Mouse (Mus musculus) embryonic facial prominence, embryonic 10.5 days (tissue): ENCODE results near the gene Med15. TPM values are rescaled to one million over a fixed set of nuclear protein-coding genes. Genes with fewer than 3 reads are reported as not detected.
A peak's percentile ranks its signal among the peaks of the same experiment; 100 is the strongest.

ENCODE experiments used
- DNase-seq: peaks from one replicate; pipeline ENCODE4 v3.0.0-alpha.2; 2017; ENCODE audit warnings: low spot score
- H3K27ac ChIP-seq: fragments of 300-500 bp; sonication (generic); replicated peaks from 2 replicates; pipeline ENCODE4 v1.5.1; 2016; ENCODE audit warnings: mild to moderate bottlenecking
- H3K27me3 ChIP-seq: fragments of 300-500 bp; sonication (generic); replicated peaks from 2 replicates; pipeline ENCODE4 v1.6.1; 2016; ENCODE audit warnings: low read depth, mild to moderate bottlenecking; ENCODE audit not compliant: poor library complexity, severe bottlenecking
- H3K36me3 ChIP-seq: fragments of 300-500 bp; sonication (generic); replicated peaks from 2 replicates; pipeline ENCODE4 v1.6.1; 2016; ENCODE audit warnings: mild to moderate bottlenecking, moderate library complexity
- H3K4me1 ChIP-seq: fragments of 300-500 bp; sonication (generic); 2 replicates; pipeline ENCODE4 v1.6.1; 2016
- H3K4me3 ChIP-seq: fragments of 300-500 bp; sonication (generic); 2 replicates; pipeline ENCODE4 v1.5.1; 2016; ENCODE audit warnings: mild to moderate bottlenecking, moderate library complexity
- H3K9me3 ChIP-seq: fragments of 300-500 bp; sonication (generic); 2 replicates; pipeline ENCODE4 v1.6.1; 2016; ENCODE audit warnings: mild to moderate bottlenecking
- WGBS: fragments of 180-500 bp; shearing (Covaris S2); methylation state at CpG from one replicate; pipeline ENCODE4 v1.1.7; 2016; 5-methylcytosine and 5-hydroxymethylcytosine counted together
- polyA plus RNA-seq: library from polyadenylated mRNA; unstranded; fragments of >200 nt; fragmentation: Nextera tagmentation; extraction: Ambion mirVana; gene quantifications from 2 replicates; pipeline ENCODE4 v1.2.1, GENCODE M21; 2016

The Med15 gene
- polyA plus RNA-seq: 50.3 and 50.5 TPM in 2 replicates

- no peaks in the 10 kb centered on the region for H3K36me3 ChIP-seq
- H3K27ac ChIP-seq: no peak within 1 kb of the TSS
- no peak for DNase-seq
- no peaks in the 10 kb centered on the region for H3K9me3 ChIP-seq
- H3K4me1 ChIP-seq: 0 out of 2 replicates have a peak, but pooled peaks cover 3% of the 10 kb centered on the region
- 60% methylated on average over 3 of the region's 3 CpGs for WGBS
- no peak within 1 kb of the TSS for H3K4me3 ChIP-seq
- H3K27me3 ChIP-seq: peaks cover 26% of the 10 kb centered on the region
Measured at GRCm38 (mm10) chr16:17732841-17733340, at the start of gene Med15. TSS of gene Med15 (minus strand) at chr16:17732891.

- Histone ChIP-seq H3K27ac (no peak overlapping the region), H3K36me3 (peaks cover 97% of the 10 kb centered on the region), H3K9me3 (no peaks in the 10 kb centered on the region), H3K4me1 (no peaks in the 10 kb centered on the region), H3K4me3 (no peak overlapping the region), H3K27me3 (no peaks in the 10 kb centered on the region)
- no peak for DNase-seq
- 81% methylated on average over 1 of the region's 1 CpGs for WGBS
Measured at GRCm38 (mm10) chr16:17779692-17780091, 47.0 kb upstream of the Med15 start.

- no peak for DNase-seq
- H3K9me3 ChIP-seq: no peaks in the 10 kb centered on the region
- H3K4me3 ChIP-seq: no peak overlapping the region
- no peak overlapping the region for H3K27ac ChIP-seq
- no peaks in the 10 kb centered on the region for H3K4me1 ChIP-seq
- 85% methylated on average over 4 of the region's 4 CpGs for WGBS
- H3K27me3 ChIP-seq: no peaks in the 10 kb centered on the region
- H3K36me3 ChIP-seq: peaks cover 95% of the 10 kb centered on the region
Measured at GRCm38 (mm10) chr16:17778223-17778622, 45.5 kb upstream of the Med15 start.

GRCm38 (mm10) chr16:17776828-17777227 is 44.1 kb upstream of the Med15 start:
- no peaks in the 10 kb centered on the region for H3K9me3 ChIP-seq
- no peak overlapping the region for H3K4me3 ChIP-seq
- H3K27me3 ChIP-seq: no peaks in the 10 kb centered on the region
- peaks cover 92% of the 10 kb centered on the region for H3K36me3 ChIP-seq
- no peaks in the 10 kb centered on the region for H3K4me1 ChIP-seq
- H3K27ac ChIP-seq: no peak overlapping the region
- 67% methylated on average over 11 of the region's 11 CpGs for WGBS
- DNase-seq: peak; percentile 45

- H3K4me3 ChIP-seq: no peak overlapping the region
- no peaks in the 10 kb centered on the region for H3K27me3 ChIP-seq
- H3K4me1 ChIP-seq: no peaks in the 10 kb centered on the region
- H3K36me3 ChIP-seq: peaks cover 92% of the 10 kb centered on the region
- 85% methylated on average over 4 of the region's 4 CpGs for WGBS
- no peak for DNase-seq
- H3K27ac ChIP-seq: no peak overlapping the region
- H3K9me3 ChIP-seq: no peaks in the 10 kb centered on the region
Measured at GRCm38 (mm10) chr16:17771117-17771865, 38.6 kb upstream of the Med15 start.

GRCm38 (mm10) chr16:17768834-17769233 is 36.1 kb upstream of the Med15 start:
- DNase-seq: no peak
- H3K27me3 ChIP-seq: no peaks in the 10 kb centered on the region
- WGBS: 88% methylated on average over 7 of the region's 7 CpGs
- H3K9me3 ChIP-seq: no peaks in the 10 kb centered on the region
- H3K4me1 ChIP-seq: no peaks in the 10 kb centered on the region
- no peak overlapping the region for H3K27ac ChIP-seq
- H3K36me3 ChIP-seq: peaks cover 94% of the 10 kb centered on the region
- H3K4me3 ChIP-seq: no peak overlapping the region

- H3K27me3 ChIP-seq: no peaks in the 10 kb centered on the region
- no peaks in the 10 kb centered on the region for H3K9me3 ChIP-seq
- no peak overlapping the region for H3K27ac ChIP-seq
- H3K36me3 ChIP-seq: peaks cover 75% of the 10 kb centered on the region
- H3K4me3 ChIP-seq: no peak overlapping the region
- WGBS: 85% methylated on average over 4 of the region's 4 CpGs
- peaks cover 30% of the 10 kb centered on the region for H3K4me1 ChIP-seq
- no peak for DNase-seq
Measured at GRCm38 (mm10) chr16:17764108-17764511, 31.4 kb upstream of the Med15 start.

- H3K27me3 ChIP-seq: peaks cover 25% of the 10 kb centered on the region
- H3K9me3 ChIP-seq: no peaks in the 10 kb centered on the region
- H3K27ac ChIP-seq: no peak overlapping the region
- 38% methylated on average over 1 of the region's 1 CpGs for WGBS
- peak overlapping the region; percentile 82 for H3K4me3 ChIP-seq
- H3K4me1 ChIP-seq: peaks cover 33% of the 10 kb centered on the region
- DNase-seq: peak; percentile 35
- H3K36me3 ChIP-seq: peaks cover 44% of the 10 kb centered on the region
Measured at GRCm38 (mm10) chr16:17761074-17761473, 28.4 kb upstream of the Med15 start.

- Histone ChIP-seq H3K36me3 (peaks cover 40% of the 10 kb centered on the region), H3K27ac (no peak overlapping the region), H3K27me3 (peaks cover 27% of the 10 kb centered on the region), H3K4me1 (peaks cover 33% of the 10 kb centered on the region), H3K4me3 (peak overlapping the region; percentile 82), H3K9me3 (no peaks in the 10 kb centered on the region)
- 36% methylated on average over 8 of the region's 8 CpGs for WGBS
- peak; percentile 71 for DNase-seq
Measured at GRCm38 (mm10) chr16:17760657-17761056, 28.0 kb upstream of the Med15 start.

- H3K27me3 ChIP-seq: peaks cover 30% of the 10 kb centered on the region
- peak overlapping the region; percentile 82 for H3K4me3 ChIP-seq
- peaks cover 33% of the 10 kb centered on the region for H3K36me3 ChIP-seq
- H3K9me3 ChIP-seq: no peaks in the 10 kb centered on the region
- H3K4me1 ChIP-seq: peaks cover 33% of the 10 kb centered on the region
- 2% methylated on average over 54 of the region's 54 CpGs for WGBS
- peak overlapping the region; percentile 93 for H3K27ac ChIP-seq
- DNase-seq: peak; percentile 68
Measured at GRCm38 (mm10) chr16:17759813-17760321, 27.2 kb upstream of the Med15 start.

GRCm38 (mm10) chr16:17759344-17759773 is 26.7 kb upstream of the Med15 start, which contains the start of gene Klhl22:
TSS of gene Klhl22 (plus strand) at chr16:17759618.
- DNase-seq: peak; percentile 97
- Histone ChIP-seq H3K27ac (peak within 1 kb of the TSS; percentile 93), H3K27me3 (peaks cover 34% of the 10 kb centered on the region), H3K36me3 (peaks cover 29% of the 10 kb centered on the region), H3K4me3 (peak within 1 kb of the TSS; percentile 82), H3K9me3 (no peaks in the 10 kb centered on the region), H3K4me1 (peaks cover 33% of the 10 kb centered on the region)
- WGBS: 2% methylated on average over 28 of the region's 28 CpGs

- peaks cover 33% of the 10 kb centered on the region for H3K4me1 ChIP-seq
- WGBS: 57% methylated on average over 9 of the region's 9 CpGs
- peak overlapping the region; percentile 93 for H3K27ac ChIP-seq
- H3K36me3 ChIP-seq: peaks cover 25% of the 10 kb centered on the region
- H3K27me3 ChIP-seq: peaks cover 34% of the 10 kb centered on the region
- no peak for DNase-seq
- H3K9me3 ChIP-seq: no peaks in the 10 kb centered on the region
- peak overlapping the region; percentile 82 for H3K4me3 ChIP-seq
Measured at GRCm38 (mm10) chr16:17758902-17759301, 26.2 kb upstream of the Med15 start.

GRCm38 (mm10) chr16:17757756-17758155 is 25.1 kb upstream of the Med15 start:
- 98% methylated on average over 1 of the region's 1 CpGs for WGBS
- peaks cover 16% of the 10 kb centered on the region; the same call in 1 of the 2 replicates for H3K36me3 ChIP-seq
- H3K4me3 ChIP-seq: no peak overlapping the region
- H3K9me3 ChIP-seq: no peaks in the 10 kb centered on the region
- H3K27me3 ChIP-seq: peaks cover 34% of the 10 kb centered on the region
- no peak overlapping the region for H3K27ac ChIP-seq
- no peak for DNase-seq
- H3K4me1 ChIP-seq: peaks cover 33% of the 10 kb centered on the region
